Mouse (Mus musculus) right cerebral cortex, postnatal 36 days (tissue): Measurements from ENCODE around the gene Dnm3.

Experiments used
- DNase-seq, 2 experiments: peaks; one replicate each; pipeline ENCODE4 v3.0.0; 2022; ENCODE audit warnings: low spot score in 2 of 2, mixed read lengths in 1 of 2

The Dnm3 gene

GRCm38 (mm10) chr1:162477246-162478209, at the start of gene Dnm3:
TSS of gene Dnm3 (minus strand) at chr1:162478034.
- DNase-seq = peak; percentile 90 to 93

DNA sequence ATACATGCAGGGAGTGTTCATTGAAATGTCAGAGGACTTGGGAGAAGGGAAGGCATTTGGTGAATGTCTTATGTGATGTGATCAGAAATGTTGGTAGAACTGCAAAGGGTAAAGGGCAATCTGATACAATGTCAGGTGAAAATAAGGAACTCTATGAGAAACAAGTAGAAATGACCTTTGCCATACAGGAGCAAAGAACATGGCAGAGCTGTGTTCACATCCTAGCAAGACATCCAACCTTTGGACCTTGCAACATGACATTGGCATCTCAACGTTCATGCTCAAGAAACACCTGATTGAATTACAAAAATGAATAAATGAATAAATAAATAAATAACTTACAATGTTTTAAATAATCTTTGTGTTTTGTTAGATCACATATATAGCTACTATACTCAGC, 37.3 kb upstream of the Dnm3 start:
- DNase-seq = no peak

DNA sequence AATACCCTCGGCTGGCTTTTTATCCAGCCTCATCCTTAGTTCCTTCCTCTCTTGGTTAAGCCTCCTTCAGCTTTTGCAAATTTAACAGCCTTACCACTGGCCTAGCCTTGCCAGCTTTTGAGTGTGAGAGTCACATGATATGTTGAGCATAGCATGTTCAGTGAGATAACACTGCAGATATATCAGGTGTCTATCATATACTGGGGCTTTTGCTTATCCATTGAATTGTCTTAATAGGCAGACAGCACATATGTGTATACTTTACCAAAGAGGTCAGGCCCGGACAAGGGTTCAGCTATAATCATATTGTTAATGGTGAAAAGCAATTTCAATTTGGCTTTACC, 32.2 kb upstream of the Dnm3 start:
- DNase-seq = no peak

DNA sequence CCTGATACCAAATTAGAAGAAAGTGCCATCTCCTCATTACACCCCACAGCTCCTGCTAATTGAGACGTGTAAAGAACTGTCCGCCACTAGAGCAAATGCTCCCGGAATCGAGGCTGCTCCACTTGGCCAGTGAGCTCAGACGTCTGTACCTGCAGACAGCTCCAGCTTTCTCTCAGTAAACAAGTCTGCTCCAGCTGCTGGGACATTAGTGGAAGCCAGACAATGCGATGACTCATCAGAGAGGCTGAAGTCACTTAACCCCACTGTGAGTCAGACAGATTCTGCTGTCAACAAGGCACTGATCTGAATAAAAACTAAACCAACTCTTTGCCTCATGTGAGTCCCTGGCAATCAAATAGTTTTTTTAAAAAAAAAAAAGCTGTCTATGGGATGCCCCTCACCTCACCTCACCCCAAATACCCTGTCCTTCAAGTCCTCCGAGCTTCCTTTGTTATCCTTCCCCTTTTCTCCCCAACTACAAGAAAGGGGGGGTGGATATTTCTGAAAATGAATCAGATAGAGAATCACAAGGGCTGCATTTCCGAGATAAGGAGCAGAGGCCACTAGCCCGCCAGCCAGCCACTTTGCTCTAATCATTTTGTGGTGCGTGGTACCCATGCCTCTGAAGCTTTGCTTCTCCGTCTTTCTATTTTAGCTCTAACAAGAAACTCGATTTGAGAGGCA, 31.6 kb upstream of the Dnm3 start:
- DNase-seq = no peak

DNA sequence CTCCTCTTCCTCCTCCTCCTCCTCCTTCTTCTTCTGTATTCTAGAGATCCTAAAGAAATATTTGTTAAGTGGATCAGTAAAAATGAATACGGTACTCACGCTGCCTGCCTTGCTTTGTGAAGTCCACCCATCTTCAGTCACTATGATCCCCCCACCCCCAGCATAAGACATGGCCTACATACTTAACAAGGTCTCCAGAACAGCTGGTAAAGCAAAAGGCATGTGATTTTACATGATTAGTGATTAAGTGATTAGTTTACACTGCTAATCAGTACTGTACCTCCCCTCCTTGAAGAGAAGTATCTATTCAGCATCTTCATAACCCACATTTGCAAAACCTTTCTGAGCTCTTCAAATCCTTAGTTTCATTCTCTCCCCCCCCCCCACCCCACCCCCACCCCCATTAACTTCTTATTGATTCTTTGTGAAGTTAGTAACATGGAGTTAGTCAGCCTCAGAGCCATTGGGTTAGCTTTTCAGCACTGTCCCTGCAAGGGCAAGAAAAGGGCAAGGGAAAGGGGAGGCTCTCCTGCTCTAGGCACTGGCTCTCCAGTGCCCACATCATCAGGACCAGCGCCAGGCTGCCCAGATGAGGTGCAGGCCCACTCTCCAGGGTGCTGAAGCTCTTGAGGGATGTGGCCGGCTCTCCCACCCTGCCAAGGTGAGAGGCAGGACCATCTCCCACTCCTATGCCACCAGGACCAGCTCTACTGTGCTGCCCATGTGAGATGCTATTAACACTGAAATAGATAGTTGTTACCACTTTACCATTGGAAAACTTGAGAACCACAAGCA, 30.6 kb upstream of the Dnm3 start:
- no peak for DNase-seq

GRCm38 (mm10) chr1:162506516-162506915, 28.7 kb upstream of the Dnm3 start:
- DNase-seq = peak in 1 of 2 experiments; percentile 7

DNA sequence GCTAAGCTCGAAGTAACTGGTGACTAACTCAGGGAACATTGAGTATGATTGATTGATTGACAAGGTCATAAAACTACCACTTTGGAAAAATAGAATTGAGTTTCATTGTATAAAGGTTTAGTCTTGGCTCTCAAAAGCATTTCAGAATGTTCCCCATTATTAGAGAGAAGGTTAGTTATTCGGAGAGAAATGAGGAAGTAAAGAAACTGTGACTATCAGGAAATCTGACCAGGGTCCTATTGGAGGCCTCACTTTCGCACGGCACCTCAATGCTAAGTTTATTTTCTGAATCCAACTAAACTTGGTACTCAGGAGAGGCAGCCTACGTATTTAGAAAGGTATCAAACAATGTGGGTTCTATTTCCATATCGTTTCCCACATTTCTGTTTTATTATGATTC, 27.8 kb upstream of the Dnm3 start:
- DNase-seq = no peak

GRCm38 (mm10) chr1:162476531-162477080, 1.2 kb downstream of the Dnm3 start:
- DNase-seq = no peak

DNA sequence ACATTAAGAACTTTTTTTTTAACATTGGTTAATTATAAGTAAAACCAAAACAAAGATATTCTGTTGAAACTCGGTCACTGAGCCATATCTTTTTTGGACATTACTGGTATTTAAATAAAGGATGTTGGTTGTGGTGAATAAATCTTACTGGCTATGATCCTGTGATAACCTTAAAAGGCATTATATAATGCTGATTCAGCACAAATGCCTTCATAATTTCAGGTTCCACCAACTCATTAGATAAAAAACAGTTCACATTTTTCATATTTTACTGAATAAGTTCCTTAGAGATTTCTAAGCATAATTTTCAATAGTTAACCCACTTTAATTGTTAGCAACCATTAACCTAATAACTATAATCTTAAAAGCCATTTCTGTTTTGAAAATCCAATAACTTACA, 4.9 kb downstream of the Dnm3 start:
- DNase-seq = no peak

DNA sequence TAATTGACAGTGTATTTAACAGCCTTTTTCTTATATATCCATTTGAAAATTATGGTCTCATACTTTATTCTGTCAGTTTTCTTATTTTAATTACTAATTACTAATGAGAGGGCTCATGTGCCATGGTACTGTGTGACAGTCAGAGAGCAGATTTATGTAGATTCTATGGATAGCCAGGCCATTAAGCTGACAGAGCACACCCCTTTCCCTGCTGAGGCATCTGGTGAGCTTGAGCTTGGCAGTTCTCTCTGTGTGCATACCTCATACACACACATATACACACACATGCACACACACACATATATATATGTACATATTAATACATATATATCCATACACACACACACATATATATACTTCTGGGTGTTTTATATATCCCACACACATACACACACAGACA, 6.7 kb downstream of the Dnm3 start:
- no peak for DNase-seq

GRCm38 (mm10) chr1:162469752-162470280, 8.0 kb downstream of the Dnm3 start:
- no peak for DNase-seq

DNA sequence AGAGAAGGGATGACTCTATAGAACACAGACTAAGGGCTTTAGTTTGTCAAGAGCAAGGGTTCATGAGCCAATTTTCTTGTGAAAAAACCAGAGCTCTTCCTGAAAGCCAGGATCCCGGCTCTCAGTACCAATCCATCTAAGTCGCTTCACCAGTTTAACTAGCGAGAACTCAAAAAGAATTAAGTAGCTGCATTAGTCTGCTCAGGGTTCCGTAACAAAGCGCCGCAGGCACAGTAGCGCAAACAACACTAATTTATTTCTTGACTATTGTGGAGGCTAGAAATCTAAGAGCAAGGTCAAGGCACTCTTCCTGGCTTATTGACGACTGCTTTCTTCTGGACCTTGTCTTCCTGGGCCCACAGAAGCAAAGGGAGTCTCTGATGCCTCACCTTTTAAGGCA, 14.2 kb downstream of the Dnm3 start:
- DNase-seq = no peak

GRCm38 (mm10) chr1:162458711-162459110, 19.1 kb downstream of the Dnm3 start:
- DNase-seq = no peak

GRCm38 (mm10) chr1:162456861-162457260, 21.0 kb downstream of the Dnm3 start:
- DNase-seq = no peak

DNA sequence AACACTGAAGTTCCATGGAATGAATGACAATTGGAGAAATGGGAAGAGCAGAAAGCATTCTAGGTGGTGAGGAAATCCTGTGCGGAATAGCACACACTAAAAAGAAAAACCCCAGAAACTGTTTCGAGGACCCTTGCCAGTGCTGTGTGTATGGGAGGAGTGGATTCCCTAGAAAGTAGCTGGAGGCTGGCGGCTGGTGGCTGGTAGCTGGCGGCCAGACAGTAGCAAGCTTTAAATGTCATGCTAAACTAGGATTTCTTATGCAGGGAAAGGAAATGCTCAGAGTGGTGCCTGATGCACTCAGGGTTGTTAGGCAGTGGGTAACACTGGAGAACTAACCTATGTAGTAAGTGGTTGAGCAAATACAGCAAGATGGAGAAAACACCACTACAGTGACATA, 21.4 kb downstream of the Dnm3 start:
- DNase-seq = peak; percentile 34 to 38

DNA sequence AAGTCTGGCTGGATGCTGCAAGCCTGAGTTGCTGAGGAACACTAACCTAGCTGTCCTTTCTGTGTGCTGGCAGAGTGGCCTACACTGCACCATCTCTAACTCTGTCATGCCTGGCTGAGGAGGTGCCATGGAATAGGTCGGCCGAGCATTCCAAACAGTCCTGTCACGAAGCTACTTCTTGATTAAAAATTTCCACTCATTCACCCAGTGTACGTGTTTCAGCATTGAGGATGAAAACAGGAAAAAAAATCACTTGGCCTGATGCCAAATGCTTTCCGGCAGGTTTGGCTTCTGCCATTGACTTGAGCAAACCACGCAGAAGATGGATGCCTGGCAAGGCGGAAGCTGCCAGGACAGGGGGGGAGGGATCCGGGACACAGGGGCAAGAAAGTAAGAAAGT, 24.3 kb downstream of the Dnm3 start:
- no peak for DNase-seq

DNA sequence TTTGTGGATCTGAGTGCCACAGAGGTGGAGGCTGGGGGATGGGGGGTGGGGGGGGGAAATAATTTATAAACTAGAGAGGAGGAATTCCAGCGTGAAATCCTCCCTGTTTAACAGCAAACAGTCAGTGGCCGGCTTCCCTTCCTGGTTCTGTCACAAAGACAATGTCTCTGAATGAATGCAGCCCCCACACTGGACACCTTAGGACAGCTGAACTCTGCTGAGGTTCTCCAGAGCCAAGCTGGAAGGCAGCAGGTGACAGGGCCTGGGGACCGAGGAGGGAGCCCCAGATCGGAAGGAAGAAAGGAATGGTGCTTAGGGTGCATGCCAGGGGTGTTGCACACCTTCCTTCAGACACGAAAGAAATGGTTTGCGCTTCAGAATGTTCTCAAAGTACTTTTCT, 24.8 kb downstream of the Dnm3 start:
- DNase-seq = no peak

GRCm38 (mm10) chr1:162449161-162449909, 28.5 kb downstream of the Dnm3 start:
- DNase-seq = no peak

DNA sequence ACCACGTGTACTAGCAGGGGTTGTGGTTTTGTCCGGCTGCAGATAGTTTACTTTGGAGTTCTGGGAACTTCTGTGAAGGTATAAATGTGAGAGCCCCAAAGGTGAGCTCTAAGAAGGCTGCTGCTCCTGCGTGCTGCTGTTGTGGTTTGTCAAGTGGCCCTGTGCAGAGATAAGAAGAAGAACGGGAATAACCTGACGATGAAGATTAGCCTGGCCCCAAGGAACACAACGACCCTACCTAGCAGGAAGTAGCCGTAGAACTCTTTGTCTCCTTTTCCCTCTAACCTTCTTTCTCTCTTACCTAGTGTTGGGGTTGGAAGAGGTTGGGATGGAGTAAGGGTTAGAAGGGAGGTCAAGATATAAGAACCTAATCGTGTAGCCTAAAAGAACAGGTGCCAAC, 33.0 kb downstream of the Dnm3 start:
- no peak for DNase-seq

DNA sequence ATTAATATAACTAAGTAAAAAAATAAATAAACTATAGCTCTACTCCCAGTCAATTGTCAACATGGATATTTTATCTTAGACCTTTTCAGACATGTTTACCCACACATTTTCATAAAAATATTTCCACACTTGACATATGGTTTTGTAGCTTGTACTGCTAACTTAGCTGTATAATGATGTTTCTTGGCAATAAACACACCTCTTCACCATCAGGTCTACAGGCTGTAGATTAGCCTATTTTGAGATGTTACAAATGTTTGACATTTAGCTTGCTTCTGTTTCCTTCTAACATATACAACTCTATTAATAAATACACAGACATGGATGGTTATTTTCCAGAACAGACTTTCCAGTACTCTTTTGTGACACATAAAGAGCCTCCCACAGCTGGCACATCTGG, 38.3 kb downstream of the Dnm3 start:
- DNase-seq = no peak

- DNase-seq = no peak
Observed at GRCm38 (mm10) chr1:162436672-162437071, 41.2 kb downstream of the Dnm3 start.
